Mouse (Mus musculus) hindbrain, postnatal 0 days (tissue): Measurements from ENCODE around the gene Serpinb9f. TPM values are rescaled to one million over a fixed set of nuclear protein-coding genes. Genes with fewer than 3 reads are reported as not detected.
"Not testable (repeated sequence)": the region's sequence is repeated elsewhere in the genome, so short reads cannot be mapped to it uniquely, and the experiment has no call there.

Source experiments
- ATAC-seq: fragments of 200-750 bp; cut with Nextera tagmentation; 2 replicates; pipeline ENCODE4 v1.8.0; 2017; ENCODE audit warnings: mild to moderate bottlenecking, moderate TSS enrichment, moderate library complexity
- DNase-seq: peaks from one replicate; pipeline ENCODE4 v3.0.0-alpha.2; 2015; ENCODE audit warnings: low spot score
- H3K27ac ChIP-seq: fragments of 300-500 bp; sonication (generic); 2 replicates; pipeline ENCODE4 v1.5.1; 2014; ENCODE audit warnings: mild to moderate bottlenecking
- H3K27me3 ChIP-seq: fragments of 300-500 bp; sonication (generic); 2 replicates; pipeline ENCODE4 v1.6.1; 2014; ENCODE audit warnings: low read length, mixed read lengths; ENCODE audit not compliant: insufficient read depth
- H3K36me3 ChIP-seq: fragments of 300-500 bp; sonication (generic); 2 replicates; pipeline ENCODE4 v1.6.1; 2014; ENCODE audit warnings: low read length, mixed read lengths; ENCODE audit not compliant: insufficient read depth
- H3K4me1 ChIP-seq: fragments of 300-500 bp; sonication (generic); 2 replicates; pipeline ENCODE4 v1.6.1; 2014; ENCODE audit warnings: antibody characterized with exemption, low read length, mixed read lengths; ENCODE audit not compliant: insufficient read depth
- H3K4me2 ChIP-seq: fragments of 300-500 bp; sonication (generic); 2 replicates; pipeline ENCODE4 v1.6.1; 2014; ENCODE audit warnings: low read depth, mild to moderate bottlenecking, low read length, moderate library complexity, mixed read lengths
- H3K4me3 ChIP-seq: fragments of 300-500 bp; sonication (generic); 2 replicates; pipeline ENCODE4 v1.5.1; 2014; ENCODE audit warnings: low read length
- H3K9ac ChIP-seq: fragments of 300-500 bp; sonication (generic); replicated peaks from 2 replicates; pipeline ENCODE4 v1.6.1; 2014; ENCODE audit warnings: mild to moderate bottlenecking, low read length, moderate library complexity, mixed read lengths
- H3K9me3 ChIP-seq: fragments of 300-500 bp; sonication (generic); 2 replicates; pipeline ENCODE4 v1.6.1; 2016; ENCODE audit warnings: low read length, mixed read lengths
- WGBS: fragments of 180-500 bp; shearing (Covaris S2); extraction: QIAGEN DNeasy Blood & Tissue Kit; methylation state at CpG from one replicate; pipeline ENCODE4 v1.1.7; 2014; 5-methylcytosine and 5-hydroxymethylcytosine counted together
- polyA plus RNA-seq: library from polyadenylated mRNA; unstranded; fragments of >200 nt; fragmentation: Nextera tagmentation; extraction: Ambion mirVana; gene quantifications from 2 replicates; pipeline ENCODE4 v1.2.1, GENCODE M21; 2015
- total RNA-seq: library from RNA; depleted of rRNA; stranded (reverse); fragments of >200 nt; gene quantifications from 2 replicates; pipeline ENCODE4 v1.2.3, GENCODE M21; 2014; rRNA removed

Gene Serpinb9f
- total RNA-seq (not detected in 2 replicates), polyA plus RNA-seq (not detected in 2 replicates)

DNA sequence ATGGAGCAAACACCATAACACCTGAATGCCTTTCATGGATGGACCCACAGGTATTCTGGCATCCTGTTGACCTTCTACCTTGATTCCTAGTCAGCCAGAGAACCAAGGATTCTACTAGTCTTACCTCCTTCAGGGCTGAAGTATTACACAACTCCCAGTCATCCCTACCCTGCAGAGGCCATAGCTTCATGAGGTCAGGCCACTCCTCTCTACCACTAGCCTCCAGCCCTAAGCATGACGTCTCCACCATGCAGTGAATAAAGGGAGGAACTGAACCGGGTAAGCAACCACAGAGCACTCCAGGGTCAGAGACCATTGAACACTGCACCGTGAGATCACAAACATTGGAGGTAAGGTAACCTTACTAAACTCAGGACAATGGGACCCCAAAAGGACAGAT is at the start of gene Serpinb9f:
TSS of gene Serpinb9f (plus strand) at position 301 of the 400 bp plus-strand sequence.
- H3K27ac ChIP-seq, H3K4me2 ChIP-seq, H3K4me1 ChIP-seq, ATAC-seq, DNase-seq, H3K27me3 ChIP-seq, H3K4me3 ChIP-seq, H3K36me3 ChIP-seq, H3K9me3 ChIP-seq, H3K9ac ChIP-seq: not testable (repeated sequence)
- 77% methylated on average over 3 of the region's 3 CpGs for WGBS

DNA sequence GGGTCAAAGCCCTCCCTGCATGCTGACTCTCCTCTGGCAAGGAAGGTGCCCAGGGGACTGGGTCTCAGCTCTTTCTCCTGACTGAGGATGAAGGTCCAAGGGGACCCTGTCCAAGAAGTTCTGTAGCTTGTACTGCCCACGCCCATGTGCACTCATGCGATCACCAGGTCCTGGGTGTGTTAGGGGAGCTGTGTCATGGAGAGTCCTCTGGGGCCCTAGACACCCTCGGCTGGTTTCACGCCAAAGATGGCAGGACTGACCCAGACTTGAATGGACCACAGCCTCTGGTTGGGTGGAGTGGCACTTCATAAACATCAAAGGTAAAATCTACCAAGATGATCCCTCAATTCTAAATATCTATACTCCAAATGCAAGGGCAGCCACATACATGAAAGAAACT is 15.2 kb upstream of the Serpinb9f start:
- WGBS, result 81% methylated on average over 4 of the region's 4 CpGs
- not testable (repeated sequence) for H3K9ac ChIP-seq, ATAC-seq, H3K4me1 ChIP-seq, H3K4me2 ChIP-seq, H3K9me3 ChIP-seq, H3K4me3 ChIP-seq, H3K27me3 ChIP-seq, H3K27ac ChIP-seq, DNase-seq, H3K36me3 ChIP-seq

DNA sequence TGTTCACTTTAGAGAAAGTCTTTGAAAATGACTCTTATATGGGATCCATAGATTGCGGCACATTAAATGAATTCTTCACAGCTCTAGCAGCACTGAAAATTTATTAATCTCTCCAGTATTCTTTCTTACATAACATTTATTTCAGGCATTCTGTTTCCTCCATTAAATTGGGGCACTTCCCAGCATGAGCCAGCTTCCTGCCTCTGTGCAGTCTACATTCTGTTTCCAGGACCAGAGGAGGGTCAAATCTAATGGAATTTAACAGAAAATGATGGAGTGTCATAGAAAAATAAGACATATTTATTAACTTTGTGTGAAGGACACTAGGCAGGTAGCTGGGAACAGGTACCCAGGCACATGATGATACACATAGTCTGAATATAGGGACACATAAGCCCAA is 32.8 kb downstream of the Serpinb9f start:
- not testable (repeated sequence) for H3K27ac ChIP-seq, H3K27me3 ChIP-seq, H3K4me1 ChIP-seq, H3K36me3 ChIP-seq, H3K4me2 ChIP-seq, H3K9me3 ChIP-seq, H3K9ac ChIP-seq, DNase-seq, ATAC-seq, H3K4me3 ChIP-seq
- no CpG with 5 or more reads among the region's 1 CpGs for WGBS

Other genes with a start within 250 kb of the Serpinb9f start
- 11.2 and 14.2 TPM in 2 replicates for gene Serpinb1b, start 245.5 kb upstream of the Serpinb9f start, total RNA-seq
- 30.6 and 37.9 TPM in 2 replicates for gene Serpinb1b, start 245.5 kb upstream of the Serpinb9f start, polyA plus RNA-seq
- not detected in 2 replicates for gene Serpinb9c, start 164.3 kb upstream of the Serpinb9f start, total RNA-seq
- gene Serpinb9c, start 164.3 kb upstream of the Serpinb9f start, polyA plus RNA-seq, result not detected in 2 replicates
- gene Serpinb9d, start 131.1 kb upstream of the Serpinb9f start, total RNA-seq, result not detected in 2 replicates
- gene Serpinb9d, start 131.1 kb upstream of the Serpinb9f start, polyA plus RNA-seq, result not detected in 2 replicates
- gene Serpinb9e, start 74.5 kb upstream of the Serpinb9f start, total RNA-seq, result not detected in 2 replicates
- not detected in 2 replicates for gene Serpinb9e, start 74.5 kb upstream of the Serpinb9f start, polyA plus RNA-seq
- not detected in 2 replicates for gene Gm11397, start 71.7 kb downstream of the Serpinb9f start, total RNA-seq
- gene Gm11397, start 71.7 kb downstream of the Serpinb9f start, polyA plus RNA-seq, result not detected in 2 replicates
- not detected in 2 replicates for gene Serpinb9g, start 160.7 kb downstream of the Serpinb9f start, total RNA-seq
- gene Serpinb9g, start 160.7 kb downstream of the Serpinb9f start, polyA plus RNA-seq, result not detected in 2 replicates